Mouse (Mus musculus): Measurements from ENCODE around the gene Agk. TPM values are rescaled to one million over a fixed set of nuclear protein-coding genes. Genes with fewer than 3 reads are reported as not detected.

Gene Agk
- total and polyA plus RNA-seq, 3 experiments: 29.7 to 29.9 TPM; not detected in 1

DNA sequence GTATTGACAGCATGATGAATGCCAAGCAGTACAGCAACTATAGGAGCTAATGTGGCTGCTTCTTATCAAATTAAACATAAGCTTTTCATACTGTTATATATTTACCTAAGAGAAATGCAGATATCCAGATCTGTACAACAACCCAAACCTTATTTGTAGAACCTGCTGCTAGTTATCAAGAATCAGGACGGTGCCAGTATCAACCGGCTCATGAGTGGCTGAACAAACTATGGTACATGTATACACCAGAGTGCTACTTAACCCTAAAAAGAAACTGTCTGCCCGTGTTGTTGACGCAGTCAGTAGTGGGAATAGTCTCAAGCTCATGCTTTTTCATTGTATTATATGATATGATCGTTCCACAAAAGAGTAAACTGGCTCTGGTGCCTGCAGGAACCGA lies 46.1 kb downstream of the Agk start:
- Histone ChIP-seq H3K27ac (ENCODE audit: control insufficient read depth, low read depth, low read length) (no peak overlapping the region), H3K36me3 (ENCODE audit: control insufficient read depth in 1 of 2, insufficient read depth in 2 of 2, low read length in 2 of 2) (no peaks in the 10 kb centered on the region; a peak in 2 of 4 replicates), H3K79me2 (ENCODE audit: control insufficient read depth, insufficient read depth, low read length, poor library complexity) (no peaks in the 10 kb centered on the region), H3K9ac (ENCODE audit: control insufficient read depth, low read depth, low read length, poor library complexity, severe bottlenecking) (no peak overlapping the region), H3K4me3 (ENCODE audit: control insufficient read depth in 1 of 2, insufficient read depth in 1 of 2, low read depth in 2 of 2, low read length in 2 of 2) (no peak overlapping the region), H3K27me3 (ENCODE audit: control insufficient read depth in 1 of 2, insufficient read depth in 2 of 2, low read length in 2 of 2) (no peaks in the 10 kb centered on the region), H3K9me3 (replicated peaks; ENCODE audit: insufficient read depth, low read length) (no peaks in the 10 kb centered on the region), H3K4me1 (ENCODE audit: control insufficient read depth in 1 of 2, insufficient read depth in 2 of 2, low read length in 2 of 2) (no peaks in the 10 kb centered on the region)
- TF ChIP-seq POLR2AphosphoS2 (IDR thresholded peaks at IDR 0.05; ENCODE audit: low read length) (no peak), MYC (IDR thresholded peaks at IDR 0.05; ENCODE audit: low read depth, low read length) (no peak), TCF12 (IDR thresholded peaks at IDR 0.05; ENCODE audit: low read depth, low read length) (no peak), TBP (IDR thresholded peaks at IDR 0.05; ENCODE audit: low read depth, low read length) (no peak), MAX (IDR thresholded peaks at IDR 0.05; ENCODE audit: low read length) (no peak), ZNF384 (IDR thresholded peaks at IDR 0.05; ENCODE audit: low read depth, low read length) (no peak), UBTF (IDR thresholded peaks at IDR 0.05; ENCODE audit: borderline replicate concordance, insufficient read depth, low read depth, low read length) (no peak), USF1 (IDR thresholded peaks at IDR 0.05; ENCODE audit: low read depth, low read length) (no peak), SIN3A (IDR thresholded peaks at IDR 0.05; ENCODE audit: low read length) (no peak), GATA1 (IDR thresholded peaks at IDR 0.05; ENCODE audit: low read depth, low read length) (no peak)
- DNase-seq (ENCODE audit: low read depth, low spot score): no peak

DNA sequence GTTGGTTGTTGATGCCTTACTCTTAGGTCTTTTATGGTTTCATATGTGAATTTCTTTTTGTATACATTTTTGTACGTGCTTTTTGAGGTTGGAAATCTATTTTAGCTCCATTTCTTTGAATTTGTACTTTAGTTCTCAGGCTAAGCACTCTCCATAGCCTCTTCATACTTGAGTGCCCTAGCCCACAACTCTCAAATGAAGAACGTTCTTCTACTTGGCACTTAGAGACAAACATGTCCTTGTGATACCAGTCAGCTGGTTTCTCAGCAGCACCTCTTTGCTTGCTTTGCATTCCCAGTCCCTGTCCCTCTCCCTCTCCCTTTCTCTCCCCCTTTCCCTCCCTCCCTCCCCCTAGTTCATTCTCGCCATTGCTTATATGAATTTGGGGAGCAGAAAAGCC lies 55.2 kb downstream of the Agk start:
- no peaks in the 10 kb centered on the region for H3K4me1 ChIP-seq (ENCODE audit: control insufficient read depth in 1 of 2, insufficient read depth in 2 of 2, low read length in 2 of 2)
- DNase-seq (ENCODE audit: low read depth, low spot score): no peak
- peaks cover 0 to 4% of the 10 kb centered on the region in 2 experiments; a peak in 2 of 4 replicates for H3K36me3 ChIP-seq (ENCODE audit: control insufficient read depth in 1 of 2, insufficient read depth in 2 of 2, low read length in 2 of 2)
- no peaks in the 10 kb centered on the region for H3K9me3 ChIP-seq (replicated peaks; ENCODE audit: insufficient read depth, low read length)
- H3K79me2 ChIP-seq (ENCODE audit: control insufficient read depth, insufficient read depth, low read length, poor library complexity): no peaks in the 10 kb centered on the region
- no peak overlapping the region for H3K4me3 ChIP-seq (ENCODE audit: control insufficient read depth in 1 of 2, insufficient read depth in 1 of 2, low read depth in 2 of 2, low read length in 2 of 2)
- H3K9ac ChIP-seq (ENCODE audit: control insufficient read depth, low read depth, low read length, poor library complexity, severe bottlenecking): no peak overlapping the region
- no peak for TF ChIP-seq MXI1 (IDR thresholded peaks at IDR 0.05; ENCODE audit: low read depth, low read length)
- TF ChIP-seq SMC3 (IDR thresholded peaks at IDR 0.05; ENCODE audit: low read depth, low read length): no peak
- TF ChIP-seq CTCF (IDR thresholded peaks at IDR 0.05 in 2 of 3, conservative IDR thresholded peaks at IDR 0.05 in 1 of 3; ENCODE audit: control insufficient read depth in 1 of 3, insufficient read depth in 1 of 3, low read depth in 2 of 3, low read length in 3 of 3, poor library complexity in 1 of 3, severe bottlenecking in 1 of 3): no peak
- no peak for TF ChIP-seq ELF1 (IDR thresholded peaks at IDR 0.05; ENCODE audit: low read depth, low read length)
- TF ChIP-seq HCFC1 (IDR thresholded peaks at IDR 0.05; ENCODE audit: low read depth, low read length): no peak
- TF ChIP-seq ZMIZ1 (IDR thresholded peaks at IDR 0.05; ENCODE audit: low read depth, low read length): no peak
- no peak for TF ChIP-seq KAT2A (conservative IDR thresholded peaks at IDR 0.05; ENCODE audit: low read depth, low read length)
- no peak for TF ChIP-seq SIN3A (IDR thresholded peaks at IDR 0.05; ENCODE audit: low read length)
- no peak for TF ChIP-seq TAL1 (IDR thresholded peaks at IDR 0.05; ENCODE audit: low read length)
- TF ChIP-seq MEF2A (IDR thresholded peaks at IDR 0.05; ENCODE audit: extremely low read depth, insufficient replicate concordance, low read depth, low read length, poor library complexity, severe bottlenecking): no peak
- no peak for TF ChIP-seq USF1 (IDR thresholded peaks at IDR 0.05; ENCODE audit: low read depth, low read length)
- TF ChIP-seq RAD21 (IDR thresholded peaks at IDR 0.05; ENCODE audit: low read depth, low read length): no peak
- TF ChIP-seq NELFE (IDR thresholded peaks at IDR 0.05; ENCODE audit: low read depth, low read length): no peak
- H3K27me3 ChIP-seq (ENCODE audit: control insufficient read depth in 1 of 2, insufficient read depth in 2 of 2, low read length in 2 of 2): no peaks in the 10 kb centered on the region
- no peak overlapping the region for H3K27ac ChIP-seq (ENCODE audit: control insufficient read depth, low read depth, low read length)
